Mouse (Mus musculus): ENCODE measurements around the gene Rras2. TPM values are rescaled to one million over a fixed set of nuclear protein-coding genes. Genes with fewer than 3 reads are reported as not detected.

Gene Rras2
- polyA plus RNA-seq, 1 experiment from 2014 or later: 46.8 TPM

DNA sequence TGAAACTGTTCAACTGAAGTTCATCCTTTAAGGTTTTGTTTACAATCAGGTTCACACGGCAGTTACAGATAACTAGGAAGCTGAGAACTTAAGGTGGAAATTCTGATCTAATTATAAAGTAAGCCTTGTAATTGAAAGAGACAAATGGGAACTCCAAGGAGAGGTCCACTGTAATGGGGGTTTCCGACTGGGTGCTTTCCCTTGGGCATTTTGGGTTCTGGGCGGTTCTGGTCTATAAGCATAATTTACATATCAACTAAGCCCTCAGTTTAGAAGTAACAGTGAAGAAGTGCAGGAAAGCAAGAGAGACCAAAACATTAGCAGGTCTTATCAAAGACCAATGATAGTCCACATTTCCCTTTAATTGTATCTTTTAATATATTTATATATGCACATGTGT is 33.8 kb downstream of the Rras2 start:
- H3K4me1 ChIP-seq (ENCODE audit: control insufficient read depth, insufficient read depth, low read length): peaks cover 40% of the 10 kb centered on the region

DNA sequence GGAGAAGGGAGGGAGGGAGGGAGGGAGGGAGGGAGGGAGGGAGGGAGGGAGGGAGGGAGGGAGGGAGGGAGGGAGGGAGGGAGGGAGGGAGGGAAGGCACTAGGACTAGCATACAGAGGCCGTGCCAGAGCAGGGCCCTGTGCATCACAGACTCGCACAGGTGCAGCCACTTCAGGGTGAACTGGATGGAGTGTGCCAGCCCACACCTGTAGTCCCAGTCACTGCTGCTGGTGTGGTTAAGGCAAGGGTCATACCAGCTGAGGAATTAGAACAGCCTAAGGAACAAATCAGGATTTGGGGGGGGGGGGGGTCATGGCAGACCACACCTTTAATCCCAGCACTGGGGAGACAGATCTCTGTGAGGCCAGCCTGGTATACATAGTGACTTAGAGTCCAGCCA is 34.5 kb downstream of the Rras2 start:
- no peak overlapping the region for H3K9ac ChIP-seq (ENCODE audit: low read length)
- no peaks in the 10 kb centered on the region for H3K9me3 ChIP-seq (replicated peaks; ENCODE audit: control insufficient read depth, low read length)
- WGBS: 76% methylated on average over 2 of the region's 2 CpGs
- ATAC-seq (replicated peaks; ENCODE audit: extremely low read depth, insufficient read depth, low FRiP score): no peak
- no peaks in the 10 kb centered on the region for H3K36me3 ChIP-seq (ENCODE audit: control insufficient read depth, insufficient read depth)
- peaks cover 33% of the 10 kb centered on the region for H3K4me1 ChIP-seq (ENCODE audit: control insufficient read depth, insufficient read depth, low read length)
- no peak overlapping the region for H3K4me2 ChIP-seq (ENCODE audit: low read depth, low read length)
- no peaks in the 10 kb centered on the region for H3K27me3 ChIP-seq (ENCODE audit: control insufficient read depth, insufficient read depth, low read length)
- no peak overlapping the region for H3K27ac ChIP-seq (ENCODE audit: low read length)
- no peak overlapping the region for H3K4me3 ChIP-seq (ENCODE audit: low read length)

More for the DNA sequence above, 33.8 kb downstream of the Rras2 start:
- no peak for ATAC-seq (replicated peaks; ENCODE audit: extremely low read depth, insufficient read depth, low FRiP score)
- H3K27me3 ChIP-seq (ENCODE audit: control insufficient read depth, insufficient read depth, low read length): no peaks in the 10 kb centered on the region
- no peaks in the 10 kb centered on the region for H3K9me3 ChIP-seq (replicated peaks; ENCODE audit: control insufficient read depth, low read length)
- no peak overlapping the region for H3K4me3 ChIP-seq (ENCODE audit: low read length)
- H3K36me3 ChIP-seq (ENCODE audit: control insufficient read depth, insufficient read depth): no peaks in the 10 kb centered on the region
- no peak overlapping the region for H3K4me2 ChIP-seq (ENCODE audit: low read depth, low read length)
- H3K27ac ChIP-seq (ENCODE audit: low read length): no peak overlapping the region
- no peak overlapping the region for H3K9ac ChIP-seq (ENCODE audit: low read length)
- WGBS: 62% methylated on average over 3 of the region's 3 CpGs

DNA sequence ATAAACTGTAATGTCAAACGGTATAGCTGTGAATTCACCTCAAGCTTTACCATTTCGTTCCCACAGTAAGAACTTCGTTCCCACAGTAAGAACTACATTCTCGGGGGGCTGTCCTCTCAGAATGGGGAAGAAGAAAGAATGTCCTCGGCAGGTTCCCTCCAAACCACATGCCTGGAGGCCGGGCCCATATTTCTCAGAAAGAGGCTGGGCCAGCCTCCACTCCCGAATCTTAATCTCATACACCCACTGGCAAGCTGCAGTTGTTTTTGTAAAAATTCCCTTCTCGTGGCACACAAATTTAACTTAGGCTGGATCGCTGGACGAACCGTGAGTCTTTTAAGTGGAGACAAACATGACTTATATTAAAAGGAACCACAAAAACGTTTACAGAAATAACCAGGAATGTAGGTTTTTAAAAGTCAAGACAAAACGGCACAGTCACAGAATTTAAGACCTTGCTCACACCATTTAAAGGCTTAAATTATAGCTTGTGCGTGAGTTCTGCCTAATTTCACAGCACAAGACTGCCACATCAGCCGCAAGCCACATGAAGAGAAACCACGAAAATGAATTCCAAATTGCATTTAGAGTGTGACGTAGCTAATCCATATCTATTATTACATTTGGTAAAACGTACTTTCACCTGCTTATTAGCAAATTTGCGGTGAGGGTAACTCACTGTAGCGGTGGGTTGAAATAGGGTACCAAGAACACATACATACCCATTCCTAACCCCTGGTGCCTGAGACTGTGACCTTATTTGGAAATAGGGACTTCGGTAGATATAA is 35.8 kb downstream of the Rras2 start:
- Histone ChIP-seq H3K4me2 (ENCODE audit: low read depth, low read length) (no peak overlapping the region), H3K9me3 (replicated peaks; ENCODE audit: control insufficient read depth, low read length) (no peaks in the 10 kb centered on the region), H3K4me3 (ENCODE audit: low read length) (no peak overlapping the region), H3K4me1 (ENCODE audit: control insufficient read depth, insufficient read depth, low read length) (peaks cover 21% of the 10 kb centered on the region), H3K9ac (ENCODE audit: low read length) (no peak overlapping the region), H3K36me3 (ENCODE audit: control insufficient read depth, insufficient read depth) (no peaks in the 10 kb centered on the region), H3K27ac (ENCODE audit: low read length) (no peak overlapping the region; the same call in 1 of the 2 replicates), H3K27me3 (ENCODE audit: control insufficient read depth, insufficient read depth, low read length) (no peaks in the 10 kb centered on the region)
- WGBS: 77% methylated on average over 21 of the region's 21 CpGs
- no peak for ATAC-seq (replicated peaks; ENCODE audit: extremely low read depth, insufficient read depth, low FRiP score)

DNA sequence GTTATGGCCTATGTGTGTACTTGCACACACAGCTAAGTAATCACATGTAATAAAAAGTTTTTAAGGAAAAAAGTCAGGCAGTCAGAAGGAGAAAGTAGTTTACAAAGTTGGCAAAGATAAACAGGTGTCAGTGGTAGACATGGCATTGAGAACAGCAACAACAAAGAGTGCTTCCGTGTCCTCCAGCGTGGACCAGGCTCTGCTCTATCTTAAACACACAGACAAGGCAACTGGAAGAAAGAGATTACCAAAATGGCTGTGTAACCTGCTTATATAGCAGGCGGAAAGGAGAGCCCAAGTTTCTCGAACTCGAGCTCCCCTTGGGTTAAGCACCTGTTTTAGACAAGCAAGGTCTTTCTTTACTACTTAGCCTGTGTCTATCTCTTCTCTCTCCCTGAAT is 37.3 kb downstream of the Rras2 start:
- H3K27me3 ChIP-seq (ENCODE audit: control insufficient read depth, insufficient read depth, low read length): no peaks in the 10 kb centered on the region
- H3K36me3 ChIP-seq (ENCODE audit: control insufficient read depth, insufficient read depth): no peaks in the 10 kb centered on the region
- no peak for ATAC-seq (replicated peaks; ENCODE audit: extremely low read depth, insufficient read depth, low FRiP score)
- 86% methylated on average over 5 of the region's 5 CpGs for WGBS
- peaks cover 13% of the 10 kb centered on the region; the same call in 1 of the 2 replicates for H3K4me1 ChIP-seq (ENCODE audit: control insufficient read depth, insufficient read depth, low read length)
- H3K27ac ChIP-seq (ENCODE audit: low read length): no peak overlapping the region
- H3K4me2 ChIP-seq (ENCODE audit: low read depth, low read length): no peak overlapping the region
- H3K9me3 ChIP-seq (replicated peaks; ENCODE audit: control insufficient read depth, low read length): no peaks in the 10 kb centered on the region
- no peak overlapping the region for H3K4me3 ChIP-seq (ENCODE audit: low read length)
- H3K9ac ChIP-seq (ENCODE audit: low read length): no peak overlapping the region

DNA sequence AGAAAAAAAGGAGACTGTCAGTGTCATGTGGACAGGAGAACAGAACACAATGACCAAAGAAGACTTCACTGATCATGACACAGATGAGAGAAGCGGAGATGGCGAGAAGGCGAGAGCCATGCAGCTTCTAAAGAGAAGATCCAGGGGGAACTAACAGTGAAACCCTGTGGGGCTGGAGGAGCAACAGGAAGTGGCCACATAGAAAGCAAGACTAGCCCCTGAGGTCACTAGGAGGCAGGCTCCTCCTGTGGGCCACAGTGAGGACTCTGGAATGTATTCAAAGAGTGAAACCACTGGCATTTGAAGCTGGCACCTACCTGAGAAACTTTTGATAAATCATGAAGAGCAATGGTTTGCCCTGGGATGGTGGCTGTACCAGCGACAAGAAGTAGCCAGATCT is 38.2 kb downstream of the Rras2 start:
- Histone ChIP-seq H3K27ac (ENCODE audit: low read length) (no peak overlapping the region), H3K27me3 (ENCODE audit: control insufficient read depth, insufficient read depth, low read length) (no peaks in the 10 kb centered on the region), H3K9me3 (replicated peaks; ENCODE audit: control insufficient read depth, low read length) (no peaks in the 10 kb centered on the region), H3K36me3 (ENCODE audit: control insufficient read depth, insufficient read depth) (no peaks in the 10 kb centered on the region), H3K4me2 (ENCODE audit: low read depth, low read length) (no peak overlapping the region), H3K9ac (ENCODE audit: low read length) (no peak overlapping the region), H3K4me1 (ENCODE audit: control insufficient read depth, insufficient read depth, low read length) (peaks cover 13% of the 10 kb centered on the region; the same call in 1 of the 2 replicates), H3K4me3 (ENCODE audit: low read length) (no peak overlapping the region)
- ATAC-seq (replicated peaks; ENCODE audit: extremely low read depth, insufficient read depth, low FRiP score): no peak
- WGBS: 94% methylated on average over 4 of the region's 4 CpGs

DNA sequence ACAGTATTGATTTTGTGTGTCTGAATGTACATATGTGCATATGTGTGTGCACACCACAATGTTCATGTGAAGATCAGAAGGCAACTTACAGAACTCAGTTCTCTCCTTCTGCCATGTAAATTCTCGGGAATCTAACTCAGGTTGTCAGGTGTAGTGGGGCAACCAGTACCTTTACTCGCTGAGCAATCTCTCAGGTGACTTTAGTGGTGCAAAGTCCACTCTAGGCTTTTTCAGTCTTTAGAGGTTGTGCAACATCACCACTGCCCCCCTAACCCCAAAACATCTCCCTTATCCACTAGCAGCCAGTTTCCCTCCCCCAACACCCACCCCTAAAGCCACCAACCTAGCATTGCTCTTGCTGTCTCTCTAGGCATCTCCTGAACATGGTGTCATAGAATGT is 43.0 kb downstream of the Rras2 start:
- H3K4me3 ChIP-seq (ENCODE audit: low read length): no peak overlapping the region
- no peak overlapping the region for H3K27ac ChIP-seq (ENCODE audit: low read length)
- 91% methylated on average over 2 of the region's 2 CpGs for WGBS
- no peak for ATAC-seq (replicated peaks; ENCODE audit: extremely low read depth, insufficient read depth, low FRiP score)
- no peaks in the 10 kb centered on the region for H3K36me3 ChIP-seq (ENCODE audit: control insufficient read depth, insufficient read depth)
- no peak overlapping the region for H3K4me2 ChIP-seq (ENCODE audit: low read depth, low read length)
- no peak overlapping the region for H3K9ac ChIP-seq (ENCODE audit: low read length)
- no peaks in the 10 kb centered on the region for H3K9me3 ChIP-seq (replicated peaks; ENCODE audit: control insufficient read depth, low read length)
- peaks cover 20% of the 10 kb centered on the region for H3K4me1 ChIP-seq (ENCODE audit: control insufficient read depth, insufficient read depth, low read length)
- H3K27me3 ChIP-seq (ENCODE audit: control insufficient read depth, insufficient read depth, low read length): no peaks in the 10 kb centered on the region

DNA sequence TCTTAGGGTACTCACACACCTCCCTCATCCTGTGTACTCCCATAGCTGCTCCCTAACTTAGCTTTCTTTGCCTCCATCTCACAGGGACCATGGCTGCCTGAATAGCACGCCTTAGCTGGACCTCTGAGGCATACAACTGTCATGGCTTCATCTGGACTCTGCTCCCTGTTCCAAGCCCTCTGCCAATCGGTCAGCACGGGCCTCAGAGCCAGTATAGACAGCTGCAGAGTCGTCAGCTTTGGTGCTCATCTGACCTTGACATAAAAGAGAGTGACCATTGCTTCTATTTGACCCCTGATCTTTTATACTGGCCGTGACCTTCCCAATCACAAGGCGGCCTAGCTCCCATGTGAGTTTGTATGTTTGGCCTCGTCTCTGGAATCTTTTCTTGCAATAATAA is 43.4 kb downstream of the Rras2 start:
- WGBS: 79% methylated on average over 7 of the region's 7 CpGs
- no peak overlapping the region for H3K27ac ChIP-seq (ENCODE audit: low read length)
- ATAC-seq (replicated peaks; ENCODE audit: extremely low read depth, insufficient read depth, low FRiP score): no peak

DNA sequence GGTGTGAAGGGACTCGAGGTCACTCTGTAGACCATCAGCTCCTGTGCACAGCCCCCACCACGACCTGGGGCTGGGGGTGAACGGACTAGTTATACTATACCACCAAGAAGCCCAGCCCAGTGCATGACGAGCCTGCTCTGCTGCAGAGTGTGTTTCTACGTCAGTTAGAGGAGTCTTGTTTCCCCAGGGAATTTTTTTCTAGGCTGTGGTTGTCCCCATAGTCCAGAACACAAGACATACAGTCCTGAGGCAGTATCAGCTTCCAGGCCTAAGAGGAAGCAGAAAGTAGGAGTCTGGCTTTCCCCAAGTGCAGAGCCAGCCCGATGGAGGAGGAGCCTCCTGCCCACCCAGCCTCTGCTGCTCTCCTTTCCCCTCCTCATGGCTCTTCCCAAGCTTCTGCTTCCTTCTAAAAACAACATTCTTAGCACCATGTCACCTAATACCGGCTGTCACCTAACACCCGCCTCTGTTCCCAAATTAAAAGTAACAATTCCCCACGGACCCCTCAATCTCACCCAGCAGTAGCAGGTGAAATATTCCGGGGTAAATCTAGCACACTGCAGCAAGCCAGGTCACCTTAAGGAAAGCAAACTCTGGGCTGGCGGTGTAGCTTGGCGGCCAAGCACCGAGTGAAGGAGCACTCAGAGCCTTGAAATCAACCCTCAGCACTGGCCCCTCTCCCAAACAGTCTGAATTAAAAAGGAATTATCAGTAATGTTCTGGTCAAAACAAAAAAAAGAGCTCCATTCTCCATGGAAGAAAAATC is 45.5 kb downstream of the Rras2 start:
- Histone ChIP-seq H3K36me3 (ENCODE audit: control insufficient read depth, insufficient read depth) (no peaks in the 10 kb centered on the region), H3K4me2 (ENCODE audit: low read depth, low read length) (peak overlapping the region; percentile 38), H3K9me3 (replicated peaks; ENCODE audit: control insufficient read depth, low read length) (no peaks in the 10 kb centered on the region), H3K4me3 (ENCODE audit: low read length) (no peak overlapping the region), H3K27ac (ENCODE audit: low read length) (peak overlapping the region; percentile 53), H3K4me1 (ENCODE audit: control insufficient read depth, insufficient read depth, low read length) (peaks cover 19% of the 10 kb centered on the region), H3K27me3 (ENCODE audit: control insufficient read depth, insufficient read depth, low read length) (no peaks in the 10 kb centered on the region), H3K9ac (ENCODE audit: low read length) (peak overlapping the region; percentile 55)
- peak; percentile 74 for ATAC-seq (replicated peaks; ENCODE audit: extremely low read depth, insufficient read depth, low FRiP score)
- 18% methylated on average over 13 of the region's 13 CpGs for WGBS

More for the DNA sequence above, 43.4 kb downstream of the Rras2 start:
- Histone ChIP-seq H3K36me3 (ENCODE audit: control insufficient read depth, insufficient read depth) (no peaks in the 10 kb centered on the region), H3K4me3 (ENCODE audit: low read length) (no peak overlapping the region), H3K4me1 (ENCODE audit: control insufficient read depth, insufficient read depth, low read length) (peaks cover 19% of the 10 kb centered on the region), H3K27me3 (ENCODE audit: control insufficient read depth, insufficient read depth, low read length) (no peaks in the 10 kb centered on the region), H3K4me2 (ENCODE audit: low read depth, low read length) (no peak overlapping the region), H3K9me3 (replicated peaks; ENCODE audit: control insufficient read depth, low read length) (no peaks in the 10 kb centered on the region), H3K9ac (ENCODE audit: low read length) (no peak overlapping the region)

DNA sequence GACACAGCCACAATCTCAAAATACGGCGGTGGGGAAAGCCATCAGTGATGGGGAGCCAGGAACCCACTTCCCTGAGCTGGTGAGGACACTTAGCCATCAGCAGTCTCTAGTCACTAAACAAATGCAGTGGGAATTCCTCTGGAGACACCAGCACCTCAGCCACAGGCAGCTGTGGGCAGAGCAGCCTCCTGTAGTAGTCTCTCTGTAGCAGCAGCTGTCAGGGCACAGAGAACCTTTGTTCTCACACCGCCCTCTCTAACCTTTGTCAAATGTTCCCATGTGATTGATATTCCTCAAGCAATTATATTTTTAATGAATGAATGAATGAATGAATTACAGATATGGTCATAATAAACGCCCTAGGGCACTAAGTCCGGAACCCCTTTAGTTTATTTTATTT is 46.2 kb downstream of the Rras2 start:
- no peaks in the 10 kb centered on the region for H3K36me3 ChIP-seq (ENCODE audit: control insufficient read depth, insufficient read depth)
- no peaks in the 10 kb centered on the region for H3K27me3 ChIP-seq (ENCODE audit: control insufficient read depth, insufficient read depth, low read length)
- no peaks in the 10 kb centered on the region for H3K9me3 ChIP-seq (replicated peaks; ENCODE audit: control insufficient read depth, low read length)
- no peak for ATAC-seq (replicated peaks; ENCODE audit: extremely low read depth, insufficient read depth, low FRiP score)
- H3K27ac ChIP-seq (ENCODE audit: low read length): no peak overlapping the region
- WGBS: 79% methylated on average over 5 of the region's 5 CpGs
- H3K4me2 ChIP-seq (ENCODE audit: low read depth, low read length): no peak overlapping the region
- peaks cover 25% of the 10 kb centered on the region for H3K4me1 ChIP-seq (ENCODE audit: control insufficient read depth, insufficient read depth, low read length)
- H3K4me3 ChIP-seq (ENCODE audit: low read length): no peak overlapping the region
- no peak overlapping the region for H3K9ac ChIP-seq (ENCODE audit: low read length)

Data from heart, embryonic 16.5 days (tissue).